Mouse (Mus musculus) megakaryocyte-erythroid progenitor cell, adult 5-6 weeks (primary cell): ENCODE data around the gene Man1c1. TPM values are rescaled to one million over a fixed set of nuclear protein-coding genes. Genes with fewer than 3 reads are reported as not detected.

ENCODE experiments used
- ATAC-seq: replicated peaks from 2 replicates; pipeline ENCODE4 v1.8.0; 2016; ENCODE audit warnings: mild to moderate bottlenecking, inconsistent platforms; ENCODE audit not compliant: severe bottlenecking, poor library complexity, low FRiP score, low TSS enrichment
- total RNA-seq, 2 experiments: library from RNA; stranded (forward) in 1 of 2; stranded (reverse) in 1 of 2; fragments of 200-1000, 215-1000 nt in 1 of 2; fragments of >200 nt in 1 of 2; fragmentation: Nextera tagmentation in 1 of 2; gene quantifications; 2 replicates each; pipeline ENCODE4 v1.2.3; 2014 to 2017

The Man1c1 gene
- total RNA-seq, 2 experiments from 2014 or later: 0.59 TPM; not detected in 1

DNA sequence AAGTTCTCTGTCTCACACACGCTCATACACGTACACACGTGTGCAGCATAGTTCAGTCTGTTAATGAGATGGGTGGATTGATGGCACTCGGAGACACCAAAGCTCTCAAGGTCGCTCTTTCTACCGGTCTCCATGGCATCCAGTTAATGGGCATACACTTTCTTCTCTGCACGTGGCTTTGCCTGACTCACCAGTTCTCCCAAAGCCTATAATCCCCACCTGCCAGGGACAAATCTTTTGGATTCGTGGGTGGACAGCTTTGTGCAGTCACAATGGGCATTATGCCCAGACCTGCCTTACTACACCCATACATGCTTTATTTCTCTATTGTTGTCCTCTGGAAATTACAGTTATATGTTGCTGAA lies 168.3 kb downstream of the Man1c1 start:
- ATAC-seq: no peak

DNA sequence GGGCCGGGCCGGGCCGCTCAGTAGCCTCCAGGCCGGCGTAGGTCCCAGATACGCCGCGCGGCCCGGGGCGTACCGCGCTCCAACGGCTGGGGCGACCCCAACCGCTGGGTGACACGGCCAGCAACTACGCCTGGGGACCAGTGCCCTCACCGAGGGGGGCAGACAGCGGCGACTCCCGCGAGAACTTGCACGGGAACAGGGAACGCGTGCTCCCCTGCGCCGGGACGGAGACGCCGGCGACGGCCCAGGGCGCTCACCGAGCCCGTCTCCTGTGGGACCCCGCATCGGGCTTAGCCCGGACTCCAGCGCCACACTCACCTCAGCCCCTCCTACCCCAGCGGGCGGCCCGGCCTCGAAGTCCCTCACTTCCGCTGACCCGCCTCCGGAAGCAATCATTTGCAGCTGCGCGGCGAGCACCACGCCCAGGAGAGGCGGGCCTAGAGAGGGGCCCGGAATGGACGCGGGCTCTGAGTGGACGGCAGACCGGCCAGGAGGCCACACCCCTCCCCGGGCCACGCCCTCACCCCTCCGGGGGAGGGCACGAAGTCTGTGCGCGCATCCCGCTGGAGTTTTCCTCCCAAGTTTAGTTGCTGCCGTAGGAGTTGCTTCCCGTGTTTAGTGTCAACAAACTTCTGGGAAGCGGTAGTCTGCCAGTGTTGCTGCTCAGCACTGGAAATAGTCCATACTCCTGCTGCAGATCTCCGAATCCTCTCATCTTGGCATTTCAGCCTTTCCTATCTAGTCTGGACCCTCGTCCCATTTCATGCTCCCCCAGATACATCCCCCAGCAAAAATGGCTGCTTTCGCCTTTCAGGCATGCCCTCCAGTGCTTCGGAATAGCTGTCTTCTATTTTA lies 168.9 kb downstream of the Man1c1 start, which contains the start of gene Mtfr1l:
Mtfr1l (minus strand) TSS at position 456 of the 855 bp plus-strand sequence.
- ATAC-seq: peak; percentile 88

DNA sequence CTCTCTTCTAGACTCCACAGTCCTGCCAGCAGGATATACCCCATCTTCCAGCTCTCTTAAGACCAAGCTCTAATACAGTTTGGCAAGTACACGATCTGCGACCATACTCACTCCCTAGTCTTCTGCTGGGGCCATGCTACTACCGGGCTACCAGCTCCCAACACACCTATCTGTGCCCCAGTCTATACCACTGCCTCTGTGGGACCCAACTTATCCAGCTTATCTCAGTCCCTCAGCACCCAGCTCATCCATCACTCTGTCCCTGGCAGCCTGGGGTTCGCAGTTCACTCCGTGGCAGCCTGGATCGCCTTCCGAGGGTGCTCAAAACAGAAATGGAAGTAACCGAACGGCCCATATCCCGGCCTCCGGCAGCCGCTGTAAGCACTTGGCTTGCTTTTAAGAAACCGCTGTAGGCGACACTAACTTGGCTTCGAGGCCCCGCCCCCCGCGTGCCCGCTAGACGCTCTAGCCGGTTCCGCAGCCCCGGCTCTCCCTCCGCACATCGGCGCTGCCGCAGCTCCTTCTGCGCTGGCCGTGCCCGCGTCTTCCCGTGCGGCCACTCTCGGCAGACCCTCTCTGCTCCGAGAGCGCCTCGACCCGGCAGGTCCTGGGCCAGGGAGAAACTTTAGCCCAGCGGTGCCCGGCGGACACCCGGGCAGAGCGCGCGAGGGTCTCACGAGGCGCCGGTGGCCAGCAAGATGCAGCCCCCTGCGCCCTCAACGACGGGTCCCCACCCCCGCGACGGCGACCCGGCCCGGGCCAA lies 169.8 kb downstream of the Man1c1 start:
- peak; percentile 63 for ATAC-seq

DNA sequence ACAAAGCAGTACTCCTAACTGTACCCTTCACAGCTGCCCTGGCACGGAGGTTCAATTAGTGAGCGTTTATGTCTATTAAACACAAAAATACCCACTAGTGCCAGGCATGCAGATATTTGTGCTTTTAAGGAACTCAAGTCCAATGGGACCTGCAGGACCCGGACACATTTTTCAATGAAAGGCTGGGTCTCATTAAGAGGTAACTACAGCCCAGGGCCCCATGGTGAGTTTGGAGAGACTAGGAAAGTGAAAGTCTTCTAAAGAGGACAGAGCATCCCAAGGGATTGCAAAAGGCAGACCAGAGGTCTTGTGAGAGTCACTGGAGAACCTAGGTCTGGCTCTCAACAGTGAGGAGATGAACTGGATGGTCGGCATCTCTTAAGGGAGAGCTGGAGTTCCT lies 170.7 kb downstream of the Man1c1 start:
- no peak for ATAC-seq

- ATAC-seq: no peak
These were observed 171.2 kb downstream of the Man1c1 start for GRCm38 (mm10) chr4:134532928-134533327.

GRCm38 (mm10) chr4:134526220-134526619 lies 177.9 kb downstream of the Man1c1 start:
- ATAC-seq: no peak

GRCm38 (mm10) chr4:134525806-134526205 lies 178.3 kb downstream of the Man1c1 start:
- no peak for ATAC-seq

GRCm38 (mm10) chr4:134523447-134523846 lies 180.6 kb downstream of the Man1c1 start:
- no peak for ATAC-seq

GRCm38 (mm10) chr4:134519281-134519680 lies 184.8 kb downstream of the Man1c1 start:
- no peak for ATAC-seq

DNA sequence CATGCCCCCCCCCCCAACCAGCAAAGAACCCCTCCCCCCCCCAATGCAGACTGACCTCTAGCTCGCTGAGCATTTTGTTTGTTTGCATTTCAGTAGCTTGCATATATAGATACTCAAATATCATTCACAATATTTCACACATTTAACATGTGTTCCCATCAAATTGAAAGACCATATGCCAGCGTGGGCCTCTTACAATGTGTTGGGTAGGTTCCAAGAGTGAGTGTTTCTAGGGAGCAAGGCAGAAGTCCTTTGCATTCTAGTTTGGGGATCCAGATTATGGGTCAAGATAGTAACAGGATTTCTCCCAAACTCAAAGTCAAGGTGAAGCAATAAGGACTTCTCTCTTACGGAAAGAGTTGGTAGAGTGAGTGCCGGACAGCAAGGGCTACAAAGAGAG lies 185.5 kb downstream of the Man1c1 start:
- ATAC-seq: no peak

DNA sequence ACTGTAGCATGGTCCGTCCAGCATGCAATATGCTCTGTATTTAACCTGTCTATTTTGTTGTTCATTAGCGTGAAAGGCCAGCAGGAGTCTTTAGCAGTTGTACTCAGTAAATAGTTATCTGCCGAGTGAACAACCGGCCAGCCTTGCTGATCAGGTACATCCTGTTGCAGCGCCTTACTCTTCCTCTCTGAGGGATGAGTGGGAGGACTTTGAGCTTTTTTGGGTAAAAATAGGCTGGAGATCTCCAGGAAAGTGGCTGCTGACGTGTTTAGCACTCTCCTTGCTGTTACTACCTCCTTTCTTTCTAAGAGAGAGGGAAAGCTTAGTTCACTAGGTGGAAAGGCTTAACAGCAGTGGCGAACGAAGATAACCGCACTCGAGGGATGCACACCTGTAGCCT lies 186.4 kb downstream of the Man1c1 start:
- no peak for ATAC-seq

DNA sequence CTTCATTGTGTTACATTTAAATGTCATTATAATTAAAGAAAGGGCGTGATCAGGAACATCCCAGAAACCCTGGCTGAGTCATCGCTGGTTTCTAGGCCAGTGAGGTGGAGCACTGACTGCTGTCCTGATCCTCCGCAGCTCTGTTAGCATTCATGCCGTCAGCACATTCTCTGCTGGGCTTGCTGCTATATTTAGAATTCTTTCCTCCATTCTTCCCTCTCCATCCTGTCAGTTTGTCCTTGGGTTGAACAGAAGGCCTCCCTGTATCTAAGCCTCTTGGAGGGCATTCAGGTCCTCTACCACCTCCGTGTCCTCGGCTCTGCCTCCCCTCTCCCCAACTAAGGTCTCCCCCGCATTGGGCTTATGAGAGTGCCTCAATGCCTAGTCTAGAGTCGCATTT lies 187.1 kb downstream of the Man1c1 start:
- ATAC-seq: no peak

DNA sequence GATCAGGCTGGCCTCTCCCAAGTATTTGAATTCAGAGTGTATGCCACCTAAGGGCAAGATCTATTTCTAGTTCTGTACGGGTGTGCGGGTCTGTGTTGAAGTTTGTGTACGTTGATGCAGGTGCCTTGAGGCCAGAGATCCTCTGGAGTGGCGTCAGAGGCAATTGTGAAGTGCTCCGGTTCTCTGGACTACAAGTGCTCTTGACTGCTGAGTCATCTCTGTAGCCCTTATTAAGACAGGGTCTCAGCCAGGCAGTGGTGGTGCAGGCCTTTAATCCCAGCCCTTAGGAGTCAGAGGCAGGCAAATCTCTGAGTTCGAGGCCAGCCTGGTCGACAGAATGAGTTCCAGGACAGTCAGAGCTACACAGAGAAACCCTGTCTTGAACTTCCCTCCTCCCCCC lies 188.5 kb downstream of the Man1c1 start:
- ATAC-seq: no peak

DNA sequence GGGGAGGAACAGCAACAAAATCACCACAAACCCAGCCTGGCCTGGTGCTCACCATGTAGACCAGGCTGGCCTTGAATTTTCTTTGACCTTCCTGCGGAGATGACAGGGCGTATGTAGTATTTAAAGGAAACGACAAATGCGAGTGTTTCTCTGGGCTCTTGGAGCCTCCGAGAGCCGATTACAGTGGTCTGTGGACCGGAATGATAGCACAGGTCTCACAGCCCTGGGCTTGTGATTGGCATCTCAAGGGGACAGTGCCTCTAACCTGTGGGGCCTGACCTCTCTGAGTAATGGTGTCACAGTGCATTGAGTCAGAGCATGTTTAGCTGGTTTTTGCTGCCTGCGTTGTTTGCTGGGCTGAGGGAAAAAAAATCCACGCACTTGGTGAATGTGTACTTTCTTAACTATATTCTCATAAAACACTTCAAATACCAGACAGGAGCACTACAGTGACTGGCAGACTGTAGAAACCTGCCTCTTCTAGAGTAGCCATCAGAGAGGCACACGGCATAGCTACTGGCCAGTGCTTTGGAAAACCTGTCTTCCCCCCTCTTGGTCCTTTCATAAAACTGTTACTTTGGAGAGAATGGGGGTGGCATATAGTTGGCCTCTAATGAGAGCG lies 189.7 kb downstream of the Man1c1 start:
- ATAC-seq: no peak

GRCm38 (mm10) chr4:134512798-134513197 lies 191.3 kb downstream of the Man1c1 start:
- ATAC-seq: peak; percentile 67

GRCm38 (mm10) chr4:134511730-134512129 lies 192.4 kb downstream of the Man1c1 start:
- ATAC-seq: no peak
